Mouse (Mus musculus): ENCODE results near the gene Mcm10. TPM values are rescaled to one million over a fixed set of nuclear protein-coding genes. Genes with fewer than 3 reads are reported as not detected.

Mcm10 gene
- polyA plus RNA-seq, 1 experiment, result 91.6 TPM

DNA sequence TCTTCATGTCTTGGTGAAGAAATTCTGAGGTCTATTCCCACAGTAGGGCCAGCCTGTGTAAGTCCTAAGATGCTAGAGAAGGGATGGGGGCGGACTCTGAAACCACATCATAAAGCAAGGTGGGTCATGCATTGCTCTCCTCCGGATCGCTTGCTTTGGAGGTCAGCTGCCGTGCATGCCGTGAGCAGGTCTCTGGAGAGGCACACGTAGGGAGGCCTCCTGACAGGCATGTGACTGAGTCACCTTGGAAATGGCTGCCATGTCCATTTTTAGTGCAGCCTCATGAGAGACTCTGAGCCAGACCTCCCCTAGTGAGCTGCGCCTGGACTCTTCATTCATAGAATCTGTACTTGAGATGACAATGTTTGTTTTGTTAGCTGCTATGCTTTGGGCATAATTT lies 15.5 kb upstream of the Mcm10 start:
- no peaks in the 10 kb centered on the region for H3K9me3 ChIP-seq (replicated peaks; ENCODE audit: control insufficient read depth, insufficient read depth, low read length, poor library complexity, severe bottlenecking)
- no peak overlapping the region for H3K9ac ChIP-seq (ENCODE audit: low read depth, poor library complexity, severe bottlenecking)
- no peaks in the 10 kb centered on the region for H3K27me3 ChIP-seq (ENCODE audit: control insufficient read depth, insufficient read depth, low read length, poor library complexity, severe bottlenecking)
- TF ChIP-seq POLR2A (IDR thresholded peaks at IDR 0.05; ENCODE audit: insufficient read depth, low read length) (no peak), EP300 (IDR thresholded peaks at IDR 0.05; ENCODE audit: insufficient read depth, low read depth, low read length) (no peak), CTCF (IDR thresholded peaks at IDR 0.05; ENCODE audit: low read depth, low read length) (no peak)
- H3K27ac ChIP-seq (ENCODE audit: insufficient read depth, low read length), result no peak overlapping the region
- no peak overlapping the region for H3K4me3 ChIP-seq (ENCODE audit: low read depth, low read length)
- H3K36me3 ChIP-seq (ENCODE audit: control insufficient read depth, insufficient read depth, low read length, poor library complexity, severe bottlenecking), result no peaks in the 10 kb centered on the region
- no peaks in the 10 kb centered on the region for H3K4me1 ChIP-seq (ENCODE audit: control insufficient read depth, insufficient read depth, low read length)

DNA sequence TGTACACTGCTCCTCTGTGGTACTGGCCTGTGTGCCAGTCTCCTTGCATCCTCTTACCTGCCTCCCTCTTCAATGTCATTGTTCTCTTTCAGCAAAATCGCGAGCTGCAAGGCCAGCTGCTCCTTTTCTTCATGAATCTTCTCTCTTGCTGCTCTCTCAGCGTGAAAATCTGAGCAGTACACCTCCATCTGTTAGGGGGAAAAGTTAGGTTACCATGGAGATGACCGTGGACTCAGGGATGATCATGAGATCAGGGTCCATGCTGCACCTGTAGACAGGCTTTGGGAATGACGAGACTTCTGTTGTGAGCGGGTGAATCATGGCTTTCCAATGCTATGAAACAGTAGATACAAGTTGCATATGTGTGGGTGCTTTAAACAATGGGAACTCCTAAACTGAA lies 14.5 kb upstream of the Mcm10 start:
- H3K27me3 ChIP-seq (ENCODE audit: control insufficient read depth, insufficient read depth, low read length, poor library complexity, severe bottlenecking), result no peaks in the 10 kb centered on the region
- no peak for TF ChIP-seq POLR2A (IDR thresholded peaks at IDR 0.05; ENCODE audit: insufficient read depth, low read length)
- TF ChIP-seq EP300 (IDR thresholded peaks at IDR 0.05; ENCODE audit: insufficient read depth, low read depth, low read length), result no peak
- no peak for TF ChIP-seq CTCF (IDR thresholded peaks at IDR 0.05; ENCODE audit: low read depth, low read length)
- no peak overlapping the region for H3K4me3 ChIP-seq (ENCODE audit: low read depth, low read length)
- H3K9me3 ChIP-seq (replicated peaks; ENCODE audit: control insufficient read depth, insufficient read depth, low read length, poor library complexity, severe bottlenecking), result no peaks in the 10 kb centered on the region
- H3K36me3 ChIP-seq (ENCODE audit: control insufficient read depth, insufficient read depth, low read length, poor library complexity, severe bottlenecking), result no peaks in the 10 kb centered on the region
- H3K4me1 ChIP-seq (ENCODE audit: control insufficient read depth, insufficient read depth, low read length), result no peaks in the 10 kb centered on the region
- H3K9ac ChIP-seq (ENCODE audit: low read depth, poor library complexity, severe bottlenecking), result no peak overlapping the region
- no peak overlapping the region for H3K27ac ChIP-seq (ENCODE audit: insufficient read depth, low read length)

DNA sequence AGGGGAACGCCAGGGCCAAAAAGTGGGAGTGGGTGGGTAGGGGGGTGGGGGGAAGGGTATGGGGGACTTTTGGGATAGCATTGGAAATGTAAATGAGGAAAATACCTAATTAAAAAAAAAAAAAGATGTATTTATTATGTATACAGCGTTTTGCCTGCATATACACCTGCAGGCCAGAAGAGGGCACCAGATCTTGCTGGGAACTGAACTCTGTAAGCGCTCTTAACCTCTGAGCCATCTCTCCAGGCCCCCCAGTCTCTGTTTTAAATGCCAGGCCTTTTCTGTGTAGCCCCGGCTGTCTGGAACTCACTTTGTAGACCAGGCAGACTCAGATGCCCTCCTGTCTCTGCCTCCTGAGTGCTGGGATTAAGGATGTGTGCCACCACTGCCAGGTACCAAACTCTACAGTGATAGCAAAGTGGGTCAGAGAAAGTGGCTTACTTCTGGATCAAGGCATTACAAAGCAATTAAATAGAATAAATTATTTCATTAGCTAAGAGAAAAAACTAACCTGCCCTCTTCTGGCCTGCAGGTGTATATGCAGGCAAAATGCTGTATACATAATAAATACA lies 12.7 kb upstream of the Mcm10 start:
- 0 out of 2 replicates have a peak overlapping the region, but pooled peaks have one; percentile 57 for H3K27ac ChIP-seq (ENCODE audit: insufficient read depth, low read length)
- no peaks in the 10 kb centered on the region for H3K36me3 ChIP-seq (ENCODE audit: control insufficient read depth, insufficient read depth, low read length, poor library complexity, severe bottlenecking)
- peak overlapping the region; percentile 45; the same call in 1 of the 2 replicates for H3K9ac ChIP-seq (ENCODE audit: low read depth, poor library complexity, severe bottlenecking)
- no peak overlapping the region for H3K4me3 ChIP-seq (ENCODE audit: low read depth, low read length)
- no peak for TF ChIP-seq POLR2A (IDR thresholded peaks at IDR 0.05; ENCODE audit: insufficient read depth, low read length)
- TF ChIP-seq CTCF (IDR thresholded peaks at IDR 0.05; ENCODE audit: low read depth, low read length), result peak; percentile 59
- no peaks in the 10 kb centered on the region for H3K27me3 ChIP-seq (ENCODE audit: control insufficient read depth, insufficient read depth, low read length, poor library complexity, severe bottlenecking)
- H3K4me1 ChIP-seq (ENCODE audit: control insufficient read depth, insufficient read depth, low read length), result no peaks in the 10 kb centered on the region
- H3K9me3 ChIP-seq (replicated peaks; ENCODE audit: control insufficient read depth, insufficient read depth, low read length, poor library complexity, severe bottlenecking), result no peaks in the 10 kb centered on the region

DNA sequence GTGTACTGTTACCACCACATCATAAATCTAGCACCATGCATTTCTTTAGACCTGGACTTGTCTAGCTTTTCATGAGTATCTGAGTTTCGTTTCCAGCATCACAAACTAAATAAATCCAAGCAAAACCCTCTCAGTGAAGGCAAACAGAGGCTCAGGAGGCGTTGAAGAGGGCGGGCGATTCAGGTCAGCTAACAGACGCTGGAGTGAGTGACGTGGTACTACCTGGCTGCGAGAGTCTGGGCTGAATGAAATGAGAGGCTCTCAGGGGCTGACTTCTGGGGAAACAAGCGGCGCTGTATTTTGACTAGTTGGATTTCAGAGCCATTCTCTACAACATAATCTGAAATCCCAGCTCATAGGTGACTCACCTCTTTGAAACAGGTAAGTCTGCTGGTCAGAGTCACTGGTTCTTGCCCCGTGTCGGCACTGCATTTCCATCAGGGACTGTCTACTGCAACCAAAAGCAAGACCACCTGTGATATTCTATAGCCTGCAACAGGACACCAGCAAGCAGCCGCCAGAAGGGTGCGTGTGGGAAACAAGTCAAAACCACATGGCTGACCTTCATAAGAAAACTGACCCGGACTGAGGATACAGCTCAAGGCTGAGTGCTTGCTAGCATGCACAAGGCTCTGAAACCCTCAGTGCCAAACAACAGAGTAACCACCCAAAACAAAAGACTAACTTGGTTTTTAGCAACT lies 11.3 kb upstream of the Mcm10 start:
- Histone ChIP-seq H3K4me3 (ENCODE audit: low read depth, low read length) (no peak overlapping the region), H3K9me3 (replicated peaks; ENCODE audit: control insufficient read depth, insufficient read depth, low read length, poor library complexity, severe bottlenecking) (no peaks in the 10 kb centered on the region), H3K27ac (ENCODE audit: insufficient read depth, low read length) (no peak overlapping the region), H3K27me3 (ENCODE audit: control insufficient read depth, insufficient read depth, low read length, poor library complexity, severe bottlenecking) (no peaks in the 10 kb centered on the region), H3K36me3 (ENCODE audit: control insufficient read depth, insufficient read depth, low read length, poor library complexity, severe bottlenecking) (no peaks in the 10 kb centered on the region), H3K4me1 (ENCODE audit: control insufficient read depth, insufficient read depth, low read length) (no peaks in the 10 kb centered on the region), H3K9ac (ENCODE audit: low read depth, poor library complexity, severe bottlenecking) (no peak overlapping the region)
- TF ChIP-seq CTCF (IDR thresholded peaks at IDR 0.05; ENCODE audit: low read depth, low read length), result no peak
- no peak for TF ChIP-seq POLR2A (IDR thresholded peaks at IDR 0.05; ENCODE audit: insufficient read depth, low read length)
- no peak for TF ChIP-seq EP300 (IDR thresholded peaks at IDR 0.05; ENCODE audit: insufficient read depth, low read depth, low read length)

DNA sequence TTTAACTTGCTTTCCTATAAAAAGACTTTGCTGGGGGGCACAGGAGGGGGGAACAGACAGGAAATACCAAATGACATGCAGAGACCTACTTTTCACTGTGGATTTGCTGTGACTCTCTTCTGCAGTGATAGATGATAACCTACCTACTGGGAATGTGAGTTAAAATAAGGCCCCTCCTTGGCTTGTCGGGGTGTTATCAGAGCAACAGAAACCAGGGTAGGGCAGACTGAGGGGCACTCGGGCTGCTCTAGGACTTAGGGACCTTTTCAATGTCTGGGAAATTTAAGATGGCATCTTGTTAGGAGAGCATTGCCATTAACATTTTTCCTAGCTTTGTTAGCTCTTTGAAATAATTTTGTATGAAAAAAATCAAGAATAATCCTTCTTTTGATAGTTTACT lies 10.7 kb upstream of the Mcm10 start:
- Histone ChIP-seq H3K4me1 (ENCODE audit: control insufficient read depth, insufficient read depth, low read length) (no peaks in the 10 kb centered on the region), H3K27ac (ENCODE audit: insufficient read depth, low read length) (no peak overlapping the region), H3K27me3 (ENCODE audit: control insufficient read depth, insufficient read depth, low read length, poor library complexity, severe bottlenecking) (no peaks in the 10 kb centered on the region), H3K9ac (ENCODE audit: low read depth, poor library complexity, severe bottlenecking) (no peak overlapping the region), H3K9me3 (replicated peaks; ENCODE audit: control insufficient read depth, insufficient read depth, low read length, poor library complexity, severe bottlenecking) (no peaks in the 10 kb centered on the region), H3K4me3 (ENCODE audit: low read depth, low read length) (no peak overlapping the region), H3K36me3 (ENCODE audit: control insufficient read depth, insufficient read depth, low read length, poor library complexity, severe bottlenecking) (no peaks in the 10 kb centered on the region)
- TF ChIP-seq CTCF (IDR thresholded peaks at IDR 0.05; ENCODE audit: low read depth, low read length), result no peak
- TF ChIP-seq EP300 (IDR thresholded peaks at IDR 0.05; ENCODE audit: insufficient read depth, low read depth, low read length), result no peak
- no peak for TF ChIP-seq POLR2A (IDR thresholded peaks at IDR 0.05; ENCODE audit: insufficient read depth, low read length)

DNA sequence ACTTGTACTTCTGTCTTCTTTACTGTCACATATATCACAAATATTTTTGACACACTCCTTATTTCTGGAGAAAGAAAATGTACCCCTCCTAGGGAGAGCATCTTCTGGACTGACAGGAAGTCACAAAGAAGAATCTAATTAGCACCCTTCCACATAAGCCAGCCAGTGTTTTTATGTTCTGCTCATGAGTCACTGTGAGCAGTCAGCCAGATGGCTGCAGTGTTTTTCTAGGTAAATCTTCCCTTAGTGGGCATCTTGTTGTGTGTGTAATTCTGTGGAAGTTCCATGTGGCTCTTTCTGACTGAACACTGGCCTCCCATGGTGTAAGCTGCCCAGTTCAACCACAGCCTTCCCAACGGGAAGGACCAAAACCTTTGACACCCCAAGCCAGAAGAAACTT lies 7.1 kb upstream of the Mcm10 start:
- Histone ChIP-seq H3K4me1 (ENCODE audit: control insufficient read depth, insufficient read depth, low read length) (no peaks in the 10 kb centered on the region), H3K9ac (ENCODE audit: low read depth, poor library complexity, severe bottlenecking) (no peak overlapping the region), H3K36me3 (ENCODE audit: control insufficient read depth, insufficient read depth, low read length, poor library complexity, severe bottlenecking) (no peaks in the 10 kb centered on the region), H3K27ac (ENCODE audit: insufficient read depth, low read length) (no peak overlapping the region), H3K27me3 (ENCODE audit: control insufficient read depth, insufficient read depth, low read length, poor library complexity, severe bottlenecking) (no peaks in the 10 kb centered on the region), H3K4me3 (ENCODE audit: low read depth, low read length) (no peak overlapping the region), H3K9me3 (replicated peaks; ENCODE audit: control insufficient read depth, insufficient read depth, low read length, poor library complexity, severe bottlenecking) (no peaks in the 10 kb centered on the region)
- TF ChIP-seq EP300 (IDR thresholded peaks at IDR 0.05; ENCODE audit: insufficient read depth, low read depth, low read length), result no peak
- TF ChIP-seq CTCF (IDR thresholded peaks at IDR 0.05; ENCODE audit: low read depth, low read length), result no peak
- TF ChIP-seq POLR2A (IDR thresholded peaks at IDR 0.05; ENCODE audit: insufficient read depth, low read length), result no peak

All from ES-Bruce4 (cell line).